Mouse (Mus musculus) midbrain, embryonic 16.5 days (tissue): ENCODE measurements around the gene Hat1. TPM values are rescaled to one million over a fixed set of nuclear protein-coding genes. Genes with fewer than 3 reads are reported as not detected.

Source experiments
- ATAC-seq: fragments of 200-750 bp; cut with Nextera tagmentation; 2 replicates; pipeline ENCODE4 v1.8.0; 2017; ENCODE audit warnings: moderate TSS enrichment
- H3K27ac ChIP-seq: fragments of 300-500 bp; sonication (generic); 2 replicates; pipeline ENCODE4 v1.5.1; 2014; ENCODE audit warnings: mild to moderate bottlenecking, low read length, mixed read lengths
- H3K27me3 ChIP-seq: fragments of 300-500 bp; sonication (generic); 2 replicates; pipeline ENCODE4 v1.6.1; 2014; ENCODE audit warnings: low read depth, low read length, mixed read lengths; ENCODE audit not compliant: control insufficient read depth, insufficient read depth
- H3K36me3 ChIP-seq: fragments of 300-500 bp; sonication (generic); 2 replicates; pipeline ENCODE4 v1.6.1; 2014; ENCODE audit warnings: mild to moderate bottlenecking, low read length, moderate library complexity, mixed read lengths; ENCODE audit not compliant: control insufficient read depth, insufficient read depth
- H3K4me1 ChIP-seq: fragments of 300-500 bp; sonication (generic); 2 replicates; pipeline ENCODE4 v1.6.1; 2014; ENCODE audit warnings: mild to moderate bottlenecking, low read length, mixed read lengths; ENCODE audit not compliant: control insufficient read depth, insufficient read depth
- H3K4me2 ChIP-seq: fragments of 300-500 bp; sonication (generic); 2 replicates; pipeline ENCODE4 v1.6.1; 2014; ENCODE audit warnings: mild to moderate bottlenecking, low read length, mixed read lengths
- H3K4me3 ChIP-seq: fragments of 300-500 bp; sonication (generic); 2 replicates; pipeline ENCODE4 v1.5.1; 2014; ENCODE audit warnings: low read depth, mild to moderate bottlenecking, low read length, moderate library complexity, mixed read lengths
- H3K9ac ChIP-seq: fragments of 300-500 bp; sonication (generic); 2 replicates; pipeline ENCODE4 v1.6.1; 2014; ENCODE audit warnings: low read depth, low read length, mixed read lengths
- H3K9me3 ChIP-seq: fragments of 300-500 bp; sonication (generic); replicated peaks from 2 replicates; pipeline ENCODE4 v1.6.1; 2014; ENCODE audit warnings: mild to moderate bottlenecking, low read length, mixed read lengths; ENCODE audit not compliant: control insufficient read depth, poor library complexity, severe bottlenecking
- WGBS: fragments of 180-500 bp; shearing (Covaris S2); extraction: QIAGEN DNeasy Blood & Tissue Kit; methylation state at CpG from one replicate; pipeline ENCODE4 v1.1.7; 2014; 5-methylcytosine and 5-hydroxymethylcytosine counted together
- polyA plus RNA-seq: library from polyadenylated mRNA; unstranded; fragments of >200 nt; fragmentation: Nextera tagmentation; extraction: Ambion mirVana; gene quantifications from 2 replicates; pipeline ENCODE4 v1.2.1, GENCODE M21; 2015

The Hat1 gene
- polyA plus RNA-seq, 1 experiment from 2014 or later: 38.1 TPM

- Histone ChIP-seq H3K4me1 (no peaks in the 10 kb centered on the region), H3K4me3 (no peak overlapping the region), H3K36me3 (no peaks in the 10 kb centered on the region), H3K27me3 (no peaks in the 10 kb centered on the region), H3K27ac (no peak overlapping the region), H3K9me3 (no peaks in the 10 kb centered on the region), H3K9ac (no peak overlapping the region), H3K4me2 (no peak overlapping the region)
- ATAC-seq: no peak
- WGBS: 50% methylated on average over 11 of the region's 11 CpGs
These were observed 78.2 kb downstream of the Hat1 start for GRCm38 (mm10) chr2:71466861-71467450.

- 93% methylated on average over 6 of the region's 6 CpGs for WGBS
- no peak overlapping the region for H3K4me3 ChIP-seq
- no peak overlapping the region for H3K9ac ChIP-seq
- H3K27ac ChIP-seq: no peak overlapping the region
- no peaks in the 10 kb centered on the region for H3K27me3 ChIP-seq
- ATAC-seq: no peak
- no peak overlapping the region for H3K4me2 ChIP-seq
- H3K36me3 ChIP-seq: no peaks in the 10 kb centered on the region
- no peaks in the 10 kb centered on the region for H3K4me1 ChIP-seq
- H3K9me3 ChIP-seq: no peaks in the 10 kb centered on the region
These were observed 82.3 kb downstream of the Hat1 start for GRCm38 (mm10) chr2:71471094-71471493.

- WGBS: 80% methylated on average over 7 of the region's 7 CpGs
- Histone ChIP-seq H3K27ac (no peak overlapping the region), H3K36me3 (no peaks in the 10 kb centered on the region), H3K9ac (no peak overlapping the region), H3K9me3 (no peaks in the 10 kb centered on the region), H3K4me2 (no peak overlapping the region), H3K27me3 (no peaks in the 10 kb centered on the region), H3K4me3 (no peak overlapping the region), H3K4me1 (no peaks in the 10 kb centered on the region)
- no peak for ATAC-seq
These were observed 85.1 kb downstream of the Hat1 start for GRCm38 (mm10) chr2:71473830-71474229.

- no peaks in the 10 kb centered on the region for H3K9me3 ChIP-seq
- H3K27me3 ChIP-seq: no peaks in the 10 kb centered on the region
- H3K4me1 ChIP-seq: no peaks in the 10 kb centered on the region
- H3K36me3 ChIP-seq: no peaks in the 10 kb centered on the region
- WGBS: 55% methylated on average over 7 of the region's 7 CpGs
- no peak overlapping the region for H3K4me3 ChIP-seq
- H3K9ac ChIP-seq: no peak overlapping the region
- ATAC-seq: no peak
- no peak overlapping the region for H3K27ac ChIP-seq
- H3K4me2 ChIP-seq: no peak overlapping the region
These were observed 85.6 kb downstream of the Hat1 start for GRCm38 (mm10) chr2:71474345-71474744.

GRCm38 (mm10) chr2:71475311-71475710, 86.6 kb downstream of the Hat1 start:
- H3K27ac ChIP-seq: no peak overlapping the region
- 81% methylated on average over 10 of the region's 10 CpGs for WGBS
- no peak for ATAC-seq

GRCm38 (mm10) chr2:71475760-71476159, 87.0 kb downstream of the Hat1 start:
- H3K4me2 ChIP-seq: no peak overlapping the region
- no peak for ATAC-seq
- no peaks in the 10 kb centered on the region for H3K9me3 ChIP-seq
- no peak overlapping the region for H3K4me3 ChIP-seq
- no peak overlapping the region for H3K27ac ChIP-seq
- no peak overlapping the region for H3K9ac ChIP-seq
- 82% methylated on average over 4 of the region's 4 CpGs for WGBS
- H3K27me3 ChIP-seq: no peaks in the 10 kb centered on the region
- H3K36me3 ChIP-seq: no peaks in the 10 kb centered on the region
- no peaks in the 10 kb centered on the region for H3K4me1 ChIP-seq

More at GRCm38 (mm10) chr2:71475311-71475710, 86.6 kb downstream of the Hat1 start:
- H3K9me3 ChIP-seq: no peaks in the 10 kb centered on the region
- H3K36me3 ChIP-seq: no peaks in the 10 kb centered on the region
- H3K4me1 ChIP-seq: no peaks in the 10 kb centered on the region
- H3K27me3 ChIP-seq: no peaks in the 10 kb centered on the region
- no peak overlapping the region for H3K4me3 ChIP-seq
- H3K9ac ChIP-seq: no peak overlapping the region
- no peak overlapping the region for H3K4me2 ChIP-seq

GRCm38 (mm10) chr2:71477787-71478186, 89.0 kb downstream of the Hat1 start:
- no peaks in the 10 kb centered on the region for H3K4me1 ChIP-seq
- no peaks in the 10 kb centered on the region for H3K36me3 ChIP-seq
- H3K27me3 ChIP-seq: no peaks in the 10 kb centered on the region
- no peak for ATAC-seq
- no peak overlapping the region for H3K9ac ChIP-seq
- no peak overlapping the region for H3K4me3 ChIP-seq
- no peak overlapping the region for H3K4me2 ChIP-seq
- H3K9me3 ChIP-seq: no peaks in the 10 kb centered on the region
- H3K27ac ChIP-seq: no peak overlapping the region

GRCm38 (mm10) chr2:71479917-71480316, 91.2 kb downstream of the Hat1 start:
- no peaks in the 10 kb centered on the region for H3K4me1 ChIP-seq
- H3K36me3 ChIP-seq: no peaks in the 10 kb centered on the region
- no peaks in the 10 kb centered on the region for H3K9me3 ChIP-seq
- no peak for ATAC-seq
- H3K4me2 ChIP-seq: no peak overlapping the region
- WGBS: 12% methylated on average over 7 of the region's 7 CpGs
- no peak overlapping the region for H3K27ac ChIP-seq
- H3K4me3 ChIP-seq: no peak overlapping the region
- no peak overlapping the region for H3K9ac ChIP-seq
- H3K27me3 ChIP-seq: no peaks in the 10 kb centered on the region

- Histone ChIP-seq H3K9ac (no peak overlapping the region), H3K4me2 (no peak overlapping the region), H3K4me1 (no peaks in the 10 kb centered on the region), H3K36me3 (no peaks in the 10 kb centered on the region), H3K27ac (no peak overlapping the region), H3K4me3 (no peak overlapping the region), H3K27me3 (no peaks in the 10 kb centered on the region), H3K9me3 (no peaks in the 10 kb centered on the region)
- no peak for ATAC-seq
- 85% methylated on average over 6 of the region's 6 CpGs for WGBS
These were observed 93.1 kb downstream of the Hat1 start for GRCm38 (mm10) chr2:71481825-71482224.
